Mouse (Mus musculus) heart, postnatal 4 days (tissue): Measurements from ENCODE around the gene Tstd3. TPM values are rescaled to one million over a fixed set of nuclear protein-coding genes. Genes with fewer than 3 reads are reported as not detected.

Source experiments
- DNase-seq: peaks from one replicate; pipeline ENCODE4 v3.0.0; 2021
- total RNA-seq, 2 experiments: library from RNA; stranded (reverse); gene quantifications; 2 replicates each; pipeline ENCODE4 v1.2.3; 2021

Tstd3 gene
- 10 to 100 TPM; 10.9 to 13.0 TPM for total RNA-seq

DNA sequence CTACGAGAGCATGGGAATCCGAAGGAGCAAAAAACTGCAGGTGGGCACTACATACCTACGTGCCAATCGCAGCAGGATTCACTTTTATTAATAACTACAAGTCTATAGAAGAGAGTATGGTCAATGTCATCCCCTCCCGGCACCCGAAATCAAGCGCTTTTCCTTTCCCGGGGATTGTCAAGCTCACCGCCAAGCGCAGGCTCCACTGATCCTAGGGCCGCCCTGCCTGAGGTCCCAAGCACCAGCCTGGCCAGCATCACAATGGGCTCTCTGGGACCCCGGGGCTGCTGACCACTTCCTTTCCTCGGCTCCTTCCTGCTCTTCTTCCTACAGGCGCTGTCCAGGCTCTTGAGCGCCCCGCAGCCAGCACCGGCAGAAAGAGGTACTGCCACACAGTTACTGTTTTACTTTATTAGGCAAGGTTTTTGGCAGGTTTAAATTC lies at the start of gene Tstd3, which contains the start of gene Usp45:
TSS of gene Tstd3 (minus strand) at position 350 of the 442 bp plus-strand sequence.
TSS of gene Usp45 (plus strand) at position 294 of the 442 bp plus-strand sequence.
- DNase-seq = peak; percentile 83

DNA sequence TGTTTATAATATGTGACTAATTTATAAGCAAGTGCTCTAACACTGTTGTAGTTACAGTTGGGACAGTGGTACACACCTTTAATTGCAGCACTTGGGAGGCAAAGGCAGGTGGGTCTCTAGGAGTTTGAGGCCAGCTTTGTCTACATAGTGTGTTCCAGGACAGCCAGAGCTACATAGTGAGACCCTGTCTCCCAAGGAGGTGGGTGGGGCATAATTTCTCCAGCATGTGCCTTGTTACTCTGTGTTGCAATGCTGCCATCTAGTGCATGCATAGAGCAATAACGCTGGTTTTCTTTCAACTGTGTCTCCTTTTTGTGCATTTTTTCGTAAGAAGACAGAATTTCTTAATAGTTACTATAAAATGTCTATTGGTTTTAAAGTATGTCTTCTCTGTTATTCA lies 47.0 kb upstream of the Tstd3 start:
- peak; percentile 45 for DNase-seq

DNA sequence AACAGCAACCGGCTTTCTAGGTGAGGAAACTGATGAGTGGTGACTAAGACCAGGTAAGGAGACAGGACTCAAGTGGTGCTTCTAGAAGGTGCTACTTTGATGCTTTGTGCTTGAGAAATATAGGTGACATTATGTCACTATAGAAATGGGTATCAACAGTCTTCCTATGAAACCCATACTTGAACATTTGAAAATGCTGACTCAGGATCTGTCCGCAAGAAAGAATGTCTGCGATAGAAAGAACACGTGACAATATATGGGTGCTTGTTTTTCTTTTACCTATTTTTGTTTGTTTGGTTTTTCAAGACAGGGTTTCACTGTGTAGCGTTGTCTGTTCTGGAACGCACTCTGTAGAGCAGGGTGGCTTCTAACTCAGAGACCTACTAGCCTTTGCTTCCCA lies 45.6 kb upstream of the Tstd3 start:
- DNase-seq = no peak

DNA sequence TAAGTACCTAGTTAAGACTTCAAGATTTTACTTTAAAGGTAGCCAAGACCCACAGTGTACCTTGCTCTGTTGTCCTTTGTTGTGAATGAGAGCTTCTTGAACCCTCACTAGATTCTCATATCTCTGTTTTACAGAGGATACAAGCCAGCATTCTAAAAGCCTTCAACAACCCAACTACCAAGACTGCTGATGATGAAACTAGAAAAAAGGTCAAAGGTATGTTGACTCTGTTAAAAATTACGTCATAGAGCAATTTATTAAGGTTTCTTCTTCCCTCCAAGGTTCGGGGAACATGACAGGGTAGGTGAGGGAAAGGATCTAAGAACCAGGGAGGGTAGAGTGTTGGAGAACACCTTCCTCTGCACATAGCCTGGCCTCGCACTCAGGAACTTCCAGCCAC lies 43.6 kb upstream of the Tstd3 start:
- no peak for DNase-seq

DNA sequence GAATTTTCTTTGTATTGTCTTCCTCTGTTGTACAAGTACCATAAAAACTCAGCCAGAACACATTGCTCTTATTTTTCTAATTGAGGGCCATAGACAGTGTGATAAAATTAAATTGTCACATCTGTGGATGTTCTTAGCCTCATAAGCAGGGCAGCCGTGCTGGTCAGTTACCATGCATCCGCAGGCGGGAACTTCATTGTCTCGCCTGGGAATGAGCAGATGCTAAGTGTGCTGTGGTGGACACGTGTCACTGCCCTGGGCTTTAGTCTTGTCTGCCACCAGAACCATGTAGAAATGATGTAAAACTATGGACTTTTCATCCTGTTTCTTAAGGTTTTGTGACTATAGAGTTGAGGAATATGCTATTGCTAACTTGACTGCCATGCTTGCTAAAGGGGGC lies 40.2 kb upstream of the Tstd3 start:
- no peak for DNase-seq

DNA sequence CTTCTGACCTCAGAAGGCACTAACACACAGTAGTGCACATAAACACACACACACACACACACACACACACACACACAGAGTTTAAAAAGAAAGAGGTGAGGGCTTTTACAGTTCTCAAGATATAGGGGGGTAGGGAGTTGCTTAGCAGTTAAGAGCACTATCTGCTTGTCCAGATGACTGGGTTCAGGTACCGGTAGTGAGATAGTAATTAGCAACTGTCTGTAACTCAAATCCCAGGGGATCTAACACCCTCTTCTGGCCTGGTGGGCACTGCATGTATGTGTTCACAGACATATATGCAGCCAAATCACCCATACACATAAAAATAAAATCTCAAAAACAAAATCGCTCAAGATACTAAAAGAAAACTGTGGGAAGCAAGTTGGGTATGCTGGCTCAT lies 34.6 kb upstream of the Tstd3 start:
- DNase-seq = no peak

DNA sequence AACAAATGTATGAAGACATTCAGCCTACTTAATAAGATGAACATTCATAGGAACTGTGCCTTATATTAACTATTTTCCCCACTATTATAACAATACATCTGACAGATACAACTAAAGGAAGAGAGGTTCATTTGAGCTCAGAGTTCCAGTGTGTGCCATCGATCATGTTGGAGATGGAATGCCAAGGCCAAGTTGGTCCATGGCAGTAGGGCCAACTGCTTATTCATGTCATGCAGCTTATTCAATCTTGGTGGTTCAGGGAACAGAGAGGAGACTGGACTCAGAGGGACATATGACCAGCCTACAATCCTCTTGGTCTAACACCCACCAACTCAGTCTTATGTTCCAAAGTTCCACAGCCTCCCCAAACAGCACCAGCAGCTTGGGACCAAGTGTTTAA lies 34.0 kb upstream of the Tstd3 start:
- DNase-seq = no peak

DNA sequence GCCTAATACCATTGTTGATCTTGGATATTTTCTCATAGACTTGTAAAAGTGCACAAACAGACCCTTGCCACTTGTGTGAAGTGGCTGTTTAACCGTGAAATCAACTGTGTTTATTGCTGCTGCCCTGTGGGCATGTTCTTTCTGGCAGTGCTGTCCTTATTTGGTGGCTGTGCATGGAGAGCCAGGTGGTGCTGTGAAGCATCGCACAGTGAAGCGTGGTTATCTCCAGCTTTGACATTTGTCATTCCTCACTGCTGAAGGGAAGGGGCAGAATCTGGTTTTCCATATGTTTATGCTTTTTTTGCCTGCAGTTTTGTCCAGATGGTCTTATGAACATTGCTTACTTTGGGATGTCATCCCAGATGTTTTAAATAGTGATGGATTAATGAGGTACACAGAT lies 26.6 kb upstream of the Tstd3 start:
- DNase-seq = no peak

DNA sequence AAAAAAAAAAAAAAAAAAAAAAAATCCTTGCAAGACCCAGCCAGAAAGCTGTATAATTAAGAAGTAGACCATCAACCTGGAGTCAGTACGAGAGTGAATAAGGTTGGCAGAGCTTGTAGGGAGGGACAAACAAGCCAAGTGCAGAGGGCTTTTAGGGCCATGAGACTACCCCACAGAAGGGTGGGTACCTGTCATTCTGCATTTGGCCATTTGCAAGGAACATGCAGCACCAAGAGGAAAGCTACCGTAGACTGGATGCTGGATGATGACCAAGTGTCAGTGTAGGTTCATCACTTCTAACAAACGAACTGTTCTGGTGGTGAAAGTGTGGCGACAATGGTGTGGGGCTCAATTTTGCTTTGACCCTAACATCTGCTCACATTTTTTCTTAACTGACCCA lies 22.8 kb upstream of the Tstd3 start:
- DNase-seq = no peak

DNA sequence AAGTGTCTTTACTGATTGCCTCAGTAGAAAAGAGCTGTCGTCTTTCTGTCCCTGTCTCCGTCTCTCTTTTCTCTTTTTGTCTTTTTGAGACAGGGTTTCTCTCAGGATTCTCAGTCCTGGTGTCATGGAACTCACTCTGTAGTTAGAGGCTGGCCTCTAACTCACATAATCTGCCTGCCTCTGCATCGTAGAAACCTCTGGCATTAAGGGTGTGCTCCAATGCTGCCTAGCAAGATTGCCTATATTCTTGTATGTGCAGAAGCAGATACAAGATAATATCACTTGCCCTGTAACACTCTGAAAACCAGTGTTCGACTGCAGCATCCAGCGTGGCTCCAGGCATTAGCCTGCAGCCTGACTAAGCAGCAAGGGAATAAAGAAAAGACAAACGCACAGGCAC lies 21.9 kb upstream of the Tstd3 start:
- DNase-seq = no peak

DNA sequence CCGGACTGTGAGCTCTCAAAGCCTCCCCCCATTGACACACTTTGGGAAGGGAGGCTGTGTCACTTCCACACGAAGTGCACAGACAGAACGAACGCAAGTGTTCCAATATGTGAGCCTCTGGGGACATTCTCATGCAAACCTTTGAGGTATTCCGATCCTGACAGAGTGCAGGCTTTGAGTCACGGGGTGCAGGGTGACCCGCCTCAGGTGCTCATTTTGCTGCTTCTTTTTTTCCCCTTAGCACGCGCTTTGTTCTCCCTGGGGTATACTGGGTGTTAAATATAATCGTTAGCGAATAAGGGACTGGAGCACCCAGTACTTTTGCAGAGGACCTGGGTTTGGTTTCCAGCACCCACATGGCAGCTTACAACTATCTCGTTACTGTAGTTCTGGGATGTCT lies 19.3 kb upstream of the Tstd3 start:
- DNase-seq = no peak

DNA sequence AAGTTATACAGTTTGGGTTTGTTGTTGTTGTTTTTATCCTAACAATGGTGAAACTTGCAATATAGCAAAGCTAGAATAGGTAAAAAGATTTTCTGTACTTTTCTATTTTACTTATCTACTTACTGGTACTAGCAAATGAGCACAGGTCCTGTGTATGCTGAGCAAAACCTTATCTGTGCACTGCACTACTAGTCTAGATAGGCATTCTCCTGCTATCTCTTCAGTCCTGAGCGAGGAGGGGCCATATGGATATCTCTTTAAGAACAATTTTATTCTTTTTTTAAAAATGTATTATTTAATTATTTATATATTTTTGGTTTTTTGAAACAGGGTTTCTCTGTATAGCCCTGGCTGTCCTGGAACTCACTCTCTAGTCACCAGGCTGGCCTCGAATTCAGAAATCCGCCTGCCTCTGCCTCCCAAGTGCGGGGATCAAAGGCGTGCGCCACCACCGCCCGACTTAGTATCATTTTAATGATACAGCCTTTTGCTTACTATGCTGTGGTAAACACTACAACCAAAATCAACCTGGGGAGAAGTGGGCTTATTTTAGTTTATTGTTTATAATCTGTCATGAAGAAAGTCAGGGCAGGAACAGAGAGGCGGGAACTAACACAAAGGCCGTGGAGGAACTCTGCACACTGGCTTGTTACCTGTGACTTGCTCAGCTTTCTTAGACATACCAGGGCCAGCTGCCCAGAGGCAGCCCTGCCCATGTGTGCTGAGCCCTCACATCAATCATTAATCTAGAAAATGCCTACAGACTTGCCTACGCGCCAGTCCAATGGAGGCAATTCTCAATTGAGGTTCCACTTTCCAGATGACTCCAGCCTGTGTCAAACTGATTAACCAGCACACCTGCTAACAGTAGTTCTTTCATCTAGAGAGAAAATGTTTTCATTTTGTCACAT lies 14.1 kb upstream of the Tstd3 start:
- no peak for DNase-seq

DNA sequence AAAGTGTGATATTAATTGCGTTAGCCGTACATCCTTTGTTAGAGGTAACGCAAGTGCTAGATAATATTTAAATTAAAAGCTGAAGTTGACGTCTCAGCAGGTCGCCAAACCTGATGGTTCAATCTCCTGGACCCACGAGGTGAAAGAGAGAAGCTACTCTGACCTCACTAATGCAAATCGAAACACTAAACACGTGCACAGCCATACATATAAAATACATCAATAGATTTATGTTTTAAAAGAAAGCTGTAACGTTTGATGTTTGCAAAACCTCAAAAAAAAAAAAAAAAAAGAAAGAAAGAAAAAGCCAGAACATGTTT lies 9.9 kb upstream of the Tstd3 start:
- DNase-seq = no peak

DNA sequence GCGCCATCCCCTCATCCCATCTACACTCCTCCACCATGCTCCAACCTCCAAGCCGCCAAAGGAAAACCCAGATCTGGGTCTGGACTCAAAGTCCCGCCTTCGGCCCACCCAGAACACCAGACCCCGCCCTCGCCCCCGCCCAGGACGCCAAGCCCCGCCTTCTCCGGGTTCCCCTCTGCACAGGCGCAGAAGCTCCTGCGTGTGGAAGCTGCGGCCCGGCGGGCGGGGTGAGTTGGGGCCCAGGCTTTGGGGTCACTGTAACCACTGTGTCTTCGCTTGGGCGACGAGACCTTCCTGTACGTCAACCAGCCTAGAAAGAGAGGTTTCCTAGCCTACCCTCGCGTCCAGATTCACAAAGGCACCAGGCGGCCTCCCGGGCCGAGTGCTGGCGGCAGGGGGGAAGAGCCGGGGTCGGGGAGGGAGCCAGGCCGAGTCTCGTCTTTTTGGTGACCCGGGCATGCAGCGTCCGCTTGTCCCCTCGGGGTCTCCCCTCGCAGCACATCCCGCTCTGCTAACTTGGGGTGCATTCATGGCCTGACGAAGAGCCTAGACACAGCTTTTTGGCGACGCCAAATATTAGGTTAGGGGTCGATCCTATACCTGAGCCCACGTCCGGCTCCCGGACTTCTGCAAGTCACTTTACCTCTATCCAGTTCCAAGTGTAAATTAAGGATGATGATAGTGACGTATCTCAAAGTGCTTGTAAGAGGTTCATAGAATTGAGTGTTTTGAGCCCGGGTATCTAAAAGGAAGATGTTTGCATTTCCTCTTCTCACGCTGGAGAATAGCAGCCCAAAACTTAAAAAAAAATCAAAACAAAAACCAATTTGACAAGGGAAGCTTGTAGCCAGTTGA lies 9.3 kb upstream of the Tstd3 start:
- DNase-seq = peak; percentile 95

DNA sequence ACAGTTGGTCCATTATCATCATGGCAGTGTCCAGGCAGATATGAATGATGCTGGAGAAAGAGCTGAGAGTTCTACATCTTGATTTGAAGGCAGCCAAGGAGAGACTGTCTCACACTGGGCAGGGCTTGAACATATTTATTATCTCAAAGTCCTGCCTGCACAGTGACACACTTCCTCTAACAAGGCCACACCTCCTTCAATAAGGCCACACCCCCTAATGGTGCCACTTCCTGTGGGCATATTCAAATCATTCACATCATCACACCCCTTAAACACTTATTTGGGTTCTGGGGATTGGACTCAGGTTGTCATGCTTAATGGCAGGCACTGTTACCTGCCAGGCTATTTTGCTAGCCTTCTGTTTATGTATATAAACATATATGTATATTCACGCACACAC lies 5.3 kb upstream of the Tstd3 start:
- DNase-seq = no peak

DNA sequence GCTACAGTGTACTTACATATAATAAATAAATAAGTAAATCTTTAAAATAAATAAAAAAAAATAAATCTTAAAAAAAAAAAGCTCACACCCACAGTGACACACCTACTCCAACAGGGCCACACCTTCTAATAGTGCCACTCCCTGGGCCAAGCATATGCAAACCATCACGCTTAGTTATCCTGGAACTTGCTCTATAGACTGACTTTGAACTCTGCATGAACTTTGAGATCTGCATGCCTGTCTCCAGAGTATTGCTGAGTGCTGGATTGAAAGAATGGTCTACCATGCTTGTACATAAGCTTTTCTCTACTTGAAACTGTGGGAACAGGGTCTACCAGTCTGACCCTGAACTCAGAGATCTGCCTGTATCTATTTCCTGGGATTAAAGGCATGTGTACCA lies 4.1 kb upstream of the Tstd3 start:
- no peak for DNase-seq

DNA sequence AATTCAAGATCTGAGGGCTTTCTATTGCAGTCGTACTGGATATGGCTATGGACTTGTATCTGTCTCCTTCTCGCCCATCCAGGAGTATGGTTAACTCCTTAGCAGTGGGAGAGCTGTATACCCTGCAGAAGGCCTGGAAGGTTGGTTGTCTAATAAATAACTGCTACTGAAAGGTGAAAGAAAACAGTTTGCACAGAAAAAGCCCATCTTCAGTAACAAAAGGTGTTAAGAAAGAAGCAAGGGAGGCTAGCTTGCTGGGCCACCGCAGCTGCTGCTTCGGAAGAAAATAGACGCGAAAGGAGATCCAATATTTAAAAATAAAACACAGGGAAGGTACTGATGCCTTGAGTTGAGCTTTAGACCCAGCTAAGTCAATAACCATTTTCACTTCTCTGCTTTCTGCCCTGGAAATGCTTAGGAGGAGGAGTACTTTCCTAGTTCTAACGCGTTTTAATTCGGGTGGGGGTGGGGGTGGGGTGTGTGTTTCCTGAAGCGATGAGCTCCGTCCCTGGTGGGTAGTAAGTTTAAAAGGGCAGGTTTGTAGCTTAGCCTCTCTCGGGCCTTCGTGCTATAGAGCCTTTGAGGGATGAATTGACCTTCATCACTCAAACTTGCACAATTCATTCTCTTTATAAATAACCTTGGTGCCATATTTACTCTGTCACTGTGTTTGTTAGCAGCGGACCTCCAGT lies 695 bp downstream of the Tstd3 start:
- DNase-seq = no peak

DNA sequence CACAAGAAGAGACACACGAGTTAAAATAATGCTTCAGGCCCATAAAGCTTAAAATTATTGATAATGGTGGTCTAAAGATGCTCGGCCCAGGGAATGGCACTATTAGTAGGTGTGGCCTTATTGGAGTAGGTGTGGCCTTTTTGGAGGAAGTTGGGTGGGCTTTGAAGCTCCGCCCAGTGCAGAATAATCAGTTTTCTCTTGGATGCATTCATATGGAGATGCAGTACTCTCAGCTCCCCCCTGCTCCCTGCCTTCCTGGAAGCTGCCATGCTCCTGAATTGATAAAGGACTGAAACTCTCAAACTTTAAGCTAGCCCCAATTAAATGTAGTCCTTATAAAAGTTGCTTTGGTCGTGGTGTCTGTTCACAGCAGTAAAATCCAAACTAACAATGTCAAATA lies 3.2 kb downstream of the Tstd3 start:
- DNase-seq = no peak

DNA sequence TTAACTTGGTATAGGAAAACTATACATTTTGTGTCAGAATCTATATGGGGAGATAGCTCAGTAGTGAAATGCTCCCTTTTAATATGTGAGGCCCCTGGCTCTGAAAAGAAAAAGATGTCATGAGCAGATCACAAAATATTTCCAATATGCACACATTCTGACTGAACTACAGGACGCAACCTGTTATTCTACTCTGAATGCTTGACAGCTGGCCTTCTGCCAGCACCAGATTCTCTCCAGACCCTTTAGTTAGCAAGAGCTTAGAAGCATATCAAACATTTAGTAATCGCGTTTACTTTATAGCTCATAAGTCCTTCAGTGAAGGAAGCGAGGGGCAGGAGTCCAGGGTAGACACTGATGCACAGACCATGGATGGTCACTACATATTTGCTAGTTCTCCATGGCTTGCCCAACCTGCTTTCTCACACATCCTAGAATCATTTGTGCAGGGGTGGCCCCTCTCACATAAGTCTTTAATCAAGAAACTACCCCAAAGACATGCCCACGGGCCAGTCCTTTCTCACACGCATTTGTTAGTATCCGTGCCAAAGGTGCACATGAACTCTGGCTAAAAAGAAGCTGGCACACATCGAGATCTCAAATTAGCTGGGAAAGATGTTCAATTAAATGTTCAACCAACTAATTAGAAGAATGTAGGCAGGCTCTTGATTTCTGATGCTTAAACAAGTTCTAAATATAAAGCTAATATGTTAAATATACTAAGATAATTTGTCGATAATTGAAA lies 5.4 kb downstream of the Tstd3 start:
- peak; percentile 11 for DNase-seq

DNA sequence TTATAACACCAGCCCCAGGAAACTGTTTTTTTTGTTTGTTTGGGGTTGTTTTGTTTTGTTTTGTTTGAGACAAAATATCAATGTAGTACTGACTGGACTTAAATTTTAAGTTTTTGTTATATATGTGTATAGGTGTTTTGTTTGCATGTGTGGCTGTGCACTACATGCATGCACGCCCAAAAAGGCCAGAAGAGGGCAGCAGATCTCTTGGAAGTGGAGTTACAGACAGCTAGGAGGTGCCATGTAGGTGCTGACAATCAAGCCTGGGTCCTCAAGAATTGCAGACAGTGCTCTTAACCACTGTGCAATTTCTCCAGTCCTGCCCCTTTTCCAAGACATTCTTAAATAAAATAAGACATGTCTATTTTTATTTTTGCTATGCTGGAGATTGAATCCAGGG lies 8.2 kb downstream of the Tstd3 start:
- DNase-seq = no peak

DNA sequence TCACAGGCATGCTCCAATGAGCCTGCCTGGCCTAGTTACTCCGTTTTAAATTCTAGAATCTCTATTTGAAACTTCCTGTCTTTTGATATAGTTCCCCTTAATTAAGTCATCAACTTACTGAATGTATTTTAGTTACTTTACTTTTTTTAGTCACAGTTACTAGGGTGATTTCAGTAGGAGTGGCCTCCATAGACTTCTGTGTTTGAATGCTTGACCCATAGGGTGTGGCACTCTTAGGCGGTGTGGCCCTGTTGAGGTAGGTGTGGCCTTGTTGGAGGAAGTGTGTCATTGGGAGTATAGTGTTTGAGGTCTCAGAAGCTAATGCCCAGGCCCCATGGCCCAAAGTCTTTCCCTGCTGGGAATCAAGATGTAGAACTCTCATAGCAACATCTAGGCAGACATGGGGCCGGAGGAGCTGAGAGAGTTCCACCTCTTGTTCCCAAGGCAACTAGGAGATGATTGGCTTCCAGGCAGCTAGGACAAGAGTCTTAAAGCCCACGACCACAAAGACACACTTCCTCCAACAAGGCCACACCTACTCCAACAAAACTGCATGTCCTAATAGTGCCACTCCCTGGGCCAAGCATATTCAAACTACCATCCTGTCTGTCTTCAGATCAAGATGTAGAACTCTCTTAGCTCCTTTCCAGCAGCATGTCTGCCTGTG lies 11.8 kb downstream of the Tstd3 start:
- DNase-seq = no peak

DNA sequence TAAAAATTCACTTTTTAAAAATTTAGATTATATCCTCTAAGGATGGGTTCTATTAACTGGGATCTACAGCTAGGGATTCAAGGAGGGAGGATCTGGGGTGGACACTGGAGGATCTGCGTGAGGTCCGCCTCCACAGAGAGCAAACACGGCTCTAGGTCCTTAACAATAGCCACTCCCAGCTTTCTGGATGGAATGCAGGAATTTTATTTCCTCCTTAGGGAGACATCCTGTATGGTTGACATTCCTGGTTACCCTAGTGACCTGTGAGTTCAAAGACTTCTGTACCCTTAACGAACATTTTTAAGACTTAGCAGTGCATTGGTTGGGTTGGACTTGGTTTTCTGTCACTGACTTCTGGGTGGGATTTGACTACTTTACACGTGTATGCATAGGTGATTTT lies 21.3 kb downstream of the Tstd3 start:
- no peak for DNase-seq
